Mouse (Mus musculus): ENCODE measurements around the gene Bcas2.
"Not testable (repeated sequence)": the region's sequence is repeated elsewhere in the genome, so short reads cannot be mapped to it uniquely, and the experiment has no call there.

Bcas2 gene

GRCm38 (mm10) chr3:103214593-103215285 lies 43.3 kb downstream of the Bcas2 start:
- DNase-seq (ENCODE audit: low read depth, low spot score), result no peak

- DNase-seq (ENCODE audit: low read depth, low spot score), result not testable (repeated sequence)
These were observed 43.9 kb downstream of the Bcas2 start for GRCm38 (mm10) chr3:103215399-103215798.

- DNase-seq (ENCODE audit: low read depth, low spot score), result no peak
These were observed 50.0 kb downstream of the Bcas2 start for GRCm38 (mm10) chr3:103221435-103221834.

GRCm38 (mm10) chr3:103223752-103224151 lies 52.3 kb downstream of the Bcas2 start:
- no peak for DNase-seq (ENCODE audit: low read depth, low spot score)

GRCm38 (mm10) chr3:103224231-103224765 lies 52.8 kb downstream of the Bcas2 start:
- no peak for DNase-seq (ENCODE audit: low read depth, low spot score)

GRCm38 (mm10) chr3:103227729-103228128 lies 56.3 kb downstream of the Bcas2 start:
- no peak for DNase-seq (ENCODE audit: low read depth, low spot score)
